Mouse (Mus musculus) CH12.LX (cell line): ENCODE measurements around the gene Uri1. TPM values are rescaled to one million over a fixed set of nuclear protein-coding genes. Genes with fewer than 3 reads are reported as not detected.

ENCODE experiments used
- DNase-seq: peaks from one replicate; pipeline ENCODE4 v3.0.0-alpha.2; 2013; ENCODE audit errors: extremely low read depth
- H3K27ac ChIP-seq: 2 replicates; pipeline ENCODE4 v1.5.1; 2012; ENCODE audit warnings: low read depth, mild to moderate bottlenecking, control low read depth, moderate library complexity; ENCODE audit not compliant: insufficient read depth
- H3K27me3 ChIP-seq: replicated peaks from 2 replicates; pipeline ENCODE3; 2012; ENCODE audit warnings: inconsistent platforms
- H3K36me3 ChIP-seq, 2 experiments: replicated peaks in 1 of 2; 2 replicates each; pipeline versions ENCODE3 to v1.6.1; 2012; ENCODE audit warnings: inconsistent platforms in 1 of 2, low read length in 1 of 2, mild to moderate bottlenecking in 1 of 2, mixed read lengths in 1 of 2, moderate library complexity in 1 of 2; ENCODE audit not compliant: control insufficient read depth in 1 of 2, insufficient read depth in 1 of 2
- H3K4me1 ChIP-seq, 2 experiments: 2 replicates each; pipeline ENCODE4 v1.6.1; 2012; ENCODE audit warnings: inconsistent platforms in 1 of 2, moderate library complexity in 1 of 2; ENCODE audit not compliant: insufficient read depth in 2 of 2, control insufficient read depth in 1 of 2
- H3K4me2 ChIP-seq: 2 replicates; pipeline ENCODE4 v1.6.1; 2012; ENCODE audit warnings: low read depth, mild to moderate bottlenecking, control low read depth; ENCODE audit not compliant: poor library complexity, insufficient read depth, severe bottlenecking
- H3K4me3 ChIP-seq, 3 experiments: fragments of 150-350 bp in 1 of 3; sonication (generic) in 1 of 3; replicated peaks in 1 of 3; 2 replicates each; pipeline versions ENCODE3 to v1.5.1; 2011 to 2012; ENCODE audit warnings: low read depth in 2 of 3, low read length in 2 of 3, mild to moderate bottlenecking in 2 of 3, moderate library complexity in 2 of 3, control low read depth in 1 of 3, improper control_type of control experiment in 1 of 3, inconsistent platforms in 1 of 3, mixed read lengths in 1 of 3; ENCODE audit not compliant: poor library complexity in 1 of 3
- H3K79me2 ChIP-seq: replicated peaks from 2 replicates; pipeline ENCODE4 v1.6.1; 2012; ENCODE audit warnings: mild to moderate bottlenecking, moderate library complexity; ENCODE audit not compliant: control insufficient read depth, poor library complexity, insufficient read depth, severe bottlenecking; ENCODE audit errors: extremely low read depth
- H3K9ac ChIP-seq: 2 replicates; pipeline ENCODE4 v1.6.1; 2012; ENCODE audit warnings: low read depth, mild to moderate bottlenecking, control low read depth, moderate library complexity; ENCODE audit not compliant: insufficient read depth
- H3K9me3 ChIP-seq: replicated peaks from 2 replicates; pipeline ENCODE3; 2012; ENCODE audit warnings: low read length, inconsistent platforms, mixed read lengths
- BHLHE40 ChIP-seq: IDR thresholded peaks from 2 replicates; pipeline ENCODE4 v1.6.1; 2011; ENCODE audit warnings: mild to moderate bottlenecking, low read depth, low read length, improper control_type of control experiment
- CTCF ChIP-seq, 2 experiments: IDR thresholded peaks in 1 of 2; conservative IDR thresholded peaks in 1 of 2; 2 replicates each; pipeline ENCODE4 v1.5.1; 2011 to 2012; ENCODE audit warnings: low read depth in 2 of 2, low read length in 2 of 2, improper control_type of control experiment in 1 of 2, inconsistent platforms in 1 of 2, mild to moderate bottlenecking in 1 of 2, moderate library complexity in 1 of 2
- ELF1 ChIP-seq: IDR thresholded peaks from 2 replicates; pipeline ENCODE4 v1.6.1; 2014; ENCODE audit warnings: low read depth, mild to moderate bottlenecking, inconsistent platforms, low read length, improper control_type of control experiment
- ETS1 ChIP-seq: conservative IDR thresholded peaks from 2 replicates; pipeline ENCODE4 v1.6.1; 2012; ENCODE audit warnings: low read depth, mild to moderate bottlenecking, inconsistent platforms, low read length, improper control_type of control experiment, moderate library complexity
- GABPA ChIP-seq: IDR thresholded peaks from 2 replicates; pipeline ENCODE4 v1.6.1; 2012; ENCODE audit warnings: low read depth, low read length, improper control_type of control experiment, inconsistent platforms; ENCODE audit not compliant: insufficient replicate concordance
- HCFC1 ChIP-seq: IDR thresholded peaks from 2 replicates; pipeline ENCODE4 v1.6.1; 2012; ENCODE audit warnings: low read depth, mild to moderate bottlenecking, inconsistent platforms, low read length, improper control_type of control experiment
- IRF4 ChIP-seq: IDR thresholded peaks from 2 replicates; pipeline ENCODE4 v1.6.1; 2014; ENCODE audit warnings: low read depth, mild to moderate bottlenecking, inconsistent platforms, low read length, improper control_type of control experiment
- JUN ChIP-seq: IDR thresholded peaks from 2 replicates; pipeline ENCODE4 v1.6.1; 2011; ENCODE audit warnings: low read depth, mild to moderate bottlenecking, low read length, improper control_type of control experiment, moderate library complexity; ENCODE audit not compliant: insufficient read depth
- KAT2A ChIP-seq: IDR thresholded peaks from 2 replicates; pipeline ENCODE4 v1.6.1; 2012; ENCODE audit warnings: low read length, improper control_type of control experiment, inconsistent platforms; ENCODE audit not compliant: insufficient replicate concordance
- MAZ ChIP-seq: IDR thresholded peaks from 2 replicates; pipeline ENCODE4 v1.6.1; 2012; ENCODE audit warnings: low read depth, mild to moderate bottlenecking, inconsistent platforms, low read length, improper control_type of control experiment, moderate library complexity
- MXI1 ChIP-seq: IDR thresholded peaks from 2 replicates; pipeline ENCODE4 v1.6.1; 2011; ENCODE audit warnings: mild to moderate bottlenecking, low read depth, low read length, improper control_type of control experiment
- NELFE ChIP-seq: IDR thresholded peaks from 2 replicates; pipeline ENCODE4 v1.6.1; 2011; ENCODE audit warnings: low read depth, low read length, improper control_type of control experiment
- NRF1 ChIP-seq: IDR thresholded peaks from 2 replicates; pipeline ENCODE4 v1.6.1; 2014; ENCODE audit warnings: low read depth, mild to moderate bottlenecking, inconsistent platforms, low read length, improper control_type of control experiment, moderate library complexity
- POLR2A ChIP-seq: IDR thresholded peaks from 2 replicates; pipeline ENCODE4 v1.6.1; 2011; ENCODE audit warnings: low read depth, mild to moderate bottlenecking, improper control_type of control experiment, low read length
- UBTF ChIP-seq: IDR thresholded peaks from 2 replicates; pipeline ENCODE4 v1.6.1; 2012; ENCODE audit warnings: low read depth, mild to moderate bottlenecking, inconsistent platforms, low read length, improper control_type of control experiment, moderate library complexity
- USF2 ChIP-seq: conservative IDR thresholded peaks from 2 replicates; pipeline ENCODE4 v1.6.1; 2011; ENCODE audit warnings: low read depth, low read length, improper control_type of control experiment
- ZNF384 ChIP-seq: IDR thresholded peaks from 2 replicates; pipeline ENCODE4 v1.6.1; 2012; ENCODE audit warnings: low read depth, low read length, improper control_type of control experiment, inconsistent platforms
- dilution Hi-C: fragments of 300-500 bp; cut with MboI; formaldehyde crosslinking; loops from 2 replicates; pipeline ENCODE4 v1.14.3; 2020; ENCODE audit warnings: low sequenced_read_pairs; ENCODE audit not compliant: extremely low pct_unique_long_range_greater_than_20kb, extremely low pct_ligation_motif_present
- in situ Hi-C: fragments of 300-500 bp; cut with MboI; formaldehyde crosslinking; loops from 3 replicates; pipeline ENCODE4 v1.14.3; 2019; ENCODE audit warnings: low sequenced_read_pairs, low pct_ligation_motif_present, low pct_unique_long_range_greater_than_20kb, mixed read lengths
- polyA plus RNA-seq: library from polyadenylated mRNA; unstranded; fragments of >175 nt; gene quantifications from 2 replicates; pipeline ENCODE4 v1.2.1, GENCODE M21; 2012; ENCODE audit warnings: low read depth; ENCODE audit not compliant: insufficient read length
- total RNA-seq, 2 experiments: library from RNA; depleted of rRNA; stranded (reverse); fragments of 300-350 nt in 1 of 2; fragments of >200 nt in 1 of 2; gene quantifications; 2 replicates each; pipeline ENCODE4 v1.2.3; 2012 to 2014

Uri1 gene
- total and polyA plus RNA-seq, 3 experiments, result 37.1 to 53.3 (median 50.1) TPM

GRCm38 (mm10) chr7:37951841-37952240, 71.5 kb downstream of the Uri1 start:
- Histone ChIP-seq H3K9ac (no peak overlapping the region), H3K27ac (no peak overlapping the region), H3K4me1 (no peaks in the 10 kb centered on the region), H3K4me2 (no peak overlapping the region), H3K4me3 (no peak overlapping the region), H3K9me3 (no peaks in the 10 kb centered on the region), H3K79me2 (no peaks in the 10 kb centered on the region), H3K27me3 (no peaks in the 10 kb centered on the region), H3K36me3 (peaks cover 15 to 45% of the 10 kb centered on the region in 2 experiments)
- in situ Hi-C loops (no loop called here), dilution Hi-C loops (no loop called here)
- TF ChIP-seq ETS1, result no peak
- no peak for TF ChIP-seq ZNF384
- no peak for TF ChIP-seq POLR2A
- no peak for TF ChIP-seq BHLHE40
- no peak for TF ChIP-seq NRF1
- no peak for DNase-seq

GRCm38 (mm10) chr7:37936459-37936858, 86.9 kb downstream of the Uri1 start:
- Histone ChIP-seq H3K79me2 (no peaks in the 10 kb centered on the region), H3K9ac (no peak overlapping the region), H3K36me3 (peaks cover 0 to 47% of the 10 kb centered on the region in 2 experiments), H3K4me3 (no peak overlapping the region), H3K4me2 (no peak overlapping the region), H3K27me3 (no peaks in the 10 kb centered on the region), H3K27ac (no peak overlapping the region), H3K9me3 (no peaks in the 10 kb centered on the region), H3K4me1 (no peaks in the 10 kb centered on the region)
- dilution Hi-C loops (no loop called here), in situ Hi-C loops (no loop called here)
- no peak for DNase-seq
- TF ChIP-seq POLR2A, result no peak
- TF ChIP-seq CTCF (conservative IDR thresholded peaks at IDR 0.05 in 1 of 2, IDR thresholded peaks at IDR 0.05 in 1 of 2; ENCODE audit: low read depth in 2 of 2, low read length in 2 of 2), result no peak
- TF ChIP-seq USF2, result no peak
- no peak for TF ChIP-seq UBTF
- TF ChIP-seq ETS1, result no peak
- TF ChIP-seq JUN, result no peak
- TF ChIP-seq MXI1, result no peak
- no peak for TF ChIP-seq GABPA
- TF ChIP-seq, all 38 proteins: peak for 0

- Histone ChIP-seq H3K27me3 (no peaks in the 10 kb centered on the region), H3K4me2 (no peak overlapping the region), H3K27ac (no peak overlapping the region), H3K9ac (no peak overlapping the region), H3K4me3 (no peak overlapping the region), H3K9me3 (no peaks in the 10 kb centered on the region), H3K79me2 (no peaks in the 10 kb centered on the region), H3K36me3 (peaks cover 0 to 47% of the 10 kb centered on the region in 2 experiments), H3K4me1 (no peaks in the 10 kb centered on the region)
- DNase-seq, result no peak
- dilution Hi-C loops (no loop called here), in situ Hi-C loops (no loop called here)
- TF ChIP-seq NELFE (no peak), HCFC1 (no peak), IRF4 (no peak), MAZ (no peak), KAT2A (no peak), ELF1 (no peak)
These were observed 87.6 kb downstream of the Uri1 start for GRCm38 (mm10) chr7:37935786-37936185.
